Mouse (Mus musculus) lung, adult 18-20 months (tissue): ENCODE results near the gene Timm8a2.
"Not testable (repeated sequence)": the region's sequence is repeated elsewhere in the genome, so short reads cannot be mapped to it uniquely, and the experiment has no call there.

Source experiments
- DNase-seq, 2 experiments: peaks; one replicate each; pipeline ENCODE4 v3.0.0; 2022; ENCODE audit warnings: mixed read lengths in 2 of 2

The Timm8a2 gene

DNA sequence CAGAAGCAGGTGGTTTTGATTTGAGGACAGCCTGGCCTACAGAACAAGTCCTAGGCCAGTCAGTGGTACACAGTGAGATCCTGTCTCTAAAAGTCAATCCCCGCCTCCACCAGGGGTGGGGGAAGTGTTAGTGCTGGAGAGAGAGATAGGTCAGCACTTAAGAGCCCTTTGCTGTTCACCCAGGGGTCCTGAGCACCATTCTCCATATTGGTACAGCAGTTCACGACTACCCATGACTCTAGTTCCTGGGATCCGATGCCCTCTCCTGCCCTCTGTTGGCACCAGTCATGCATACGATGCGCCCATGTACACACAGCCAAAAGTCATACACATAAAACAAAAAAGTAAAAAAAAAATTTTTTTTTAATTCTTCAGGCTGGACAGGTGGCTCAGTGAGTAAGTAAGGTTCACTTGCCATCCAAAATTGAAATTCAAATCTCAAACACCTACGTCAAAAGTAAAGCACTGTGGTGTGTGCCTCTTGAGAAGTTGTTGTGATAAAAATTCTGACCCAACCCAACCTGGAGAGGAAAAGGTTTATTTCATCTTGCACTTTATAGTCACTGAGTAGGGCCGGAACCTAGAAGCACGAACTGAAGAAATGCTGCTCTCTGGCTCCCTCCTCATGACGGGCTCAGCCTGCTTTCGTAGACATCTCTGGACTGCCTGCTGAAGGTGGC, 28.1 kb downstream of the Timm8a2 start:
- DNase-seq = no peak

DNA sequence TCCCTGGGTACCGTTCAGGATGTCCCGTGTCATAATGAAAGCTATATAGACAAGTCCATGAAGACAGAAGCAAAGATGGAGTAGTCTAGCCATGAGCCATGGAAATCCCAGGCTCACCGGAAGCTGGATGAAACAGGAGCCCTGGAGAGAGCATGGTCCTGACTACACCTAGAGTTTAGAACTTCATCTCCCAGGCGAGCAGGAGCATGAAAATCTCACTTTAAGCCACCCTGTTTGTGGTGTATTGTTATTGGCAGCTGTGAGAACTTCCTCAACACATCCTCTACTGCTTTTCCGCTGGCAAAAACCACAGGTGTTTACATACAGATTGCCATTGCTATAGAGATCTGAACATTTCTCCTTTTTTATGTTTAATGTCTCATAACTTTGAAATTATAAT, 29.1 kb downstream of the Timm8a2 start:
- DNase-seq = no peak

DNA sequence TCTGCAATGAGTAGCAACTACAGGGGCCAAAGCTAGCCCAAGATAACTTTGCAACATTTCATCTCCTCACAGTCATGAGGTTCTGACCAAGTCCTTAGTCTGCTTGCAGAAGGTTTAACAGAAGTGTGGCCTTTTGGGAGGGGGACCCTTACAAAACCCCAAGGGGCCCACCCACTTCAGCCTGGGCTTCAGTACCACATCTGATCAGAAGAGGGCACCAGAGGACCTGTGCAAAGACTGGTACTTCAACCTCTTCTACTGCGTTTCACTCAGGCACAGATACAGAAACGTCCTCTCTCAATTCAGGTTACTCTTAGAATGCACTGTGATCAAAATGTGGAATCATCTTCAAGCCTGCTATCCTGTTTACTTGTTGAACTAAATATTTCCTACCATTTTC, 30.0 kb downstream of the Timm8a2 start:
- peak; percentile 61 to 64 for DNase-seq

GRCm38 (mm10) chr14:122066243-122066642, 31.8 kb downstream of the Timm8a2 start:
- DNase-seq = peak in 1 of 2 experiments; percentile 13

- DNase-seq = not testable (repeated sequence)
Measured at GRCm38 (mm10) chr14:122068036-122068435, 33.6 kb downstream of the Timm8a2 start.

DNA sequence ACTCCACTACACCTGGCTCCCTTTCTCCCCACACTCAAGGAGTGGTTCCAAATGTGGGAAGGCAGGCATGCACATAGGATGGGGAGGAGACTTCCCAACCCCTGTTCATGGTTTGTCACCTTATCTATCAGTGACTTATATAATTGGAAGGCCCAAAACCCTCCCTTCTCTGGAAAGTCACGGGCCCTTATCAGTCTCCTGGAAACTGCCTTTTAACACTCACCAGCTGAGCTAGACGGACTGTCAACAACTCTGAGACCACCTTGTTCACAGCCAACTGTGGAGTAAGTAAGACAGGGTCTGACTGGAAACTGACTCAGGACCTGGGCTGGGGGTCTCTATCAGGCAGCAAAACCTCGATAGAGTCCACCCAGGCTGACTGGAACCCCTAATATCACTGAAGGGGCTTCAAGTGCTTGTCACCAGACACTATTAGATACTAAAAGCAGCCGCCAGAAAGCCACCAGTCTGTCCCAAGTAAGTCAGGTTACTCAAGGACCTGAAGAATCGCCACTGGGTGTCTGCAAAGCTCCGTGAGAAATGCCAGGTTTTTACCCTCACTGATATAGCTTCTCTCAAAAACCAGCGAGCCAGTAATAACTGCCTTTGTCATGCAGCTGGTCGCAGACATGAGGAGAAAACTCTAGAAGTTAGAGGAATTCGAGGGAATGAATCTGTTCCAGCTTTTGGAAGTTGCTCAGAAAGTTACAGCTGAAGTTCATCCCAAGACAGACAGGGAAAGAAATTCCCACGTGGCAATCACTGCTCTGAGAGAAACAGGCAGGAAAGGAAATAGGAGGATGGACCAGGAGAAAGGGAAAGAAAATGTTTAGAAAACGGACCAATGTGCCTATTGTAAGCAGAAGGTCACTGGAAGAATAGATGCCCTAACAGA, 34.6 kb downstream of the Timm8a2 start:
- no peak for DNase-seq

GRCm38 (mm10) chr14:122069948-122070347, 35.5 kb downstream of the Timm8a2 start:
- no peak for DNase-seq

GRCm38 (mm10) chr14:122073422-122073821, 38.9 kb downstream of the Timm8a2 start:
- no peak for DNase-seq

- no peak for DNase-seq
Measured at GRCm38 (mm10) chr14:122074360-122074759, 39.9 kb downstream of the Timm8a2 start.

GRCm38 (mm10) chr14:122075485-122076200, 41.2 kb downstream of the Timm8a2 start:
- no peak for DNase-seq

DNA sequence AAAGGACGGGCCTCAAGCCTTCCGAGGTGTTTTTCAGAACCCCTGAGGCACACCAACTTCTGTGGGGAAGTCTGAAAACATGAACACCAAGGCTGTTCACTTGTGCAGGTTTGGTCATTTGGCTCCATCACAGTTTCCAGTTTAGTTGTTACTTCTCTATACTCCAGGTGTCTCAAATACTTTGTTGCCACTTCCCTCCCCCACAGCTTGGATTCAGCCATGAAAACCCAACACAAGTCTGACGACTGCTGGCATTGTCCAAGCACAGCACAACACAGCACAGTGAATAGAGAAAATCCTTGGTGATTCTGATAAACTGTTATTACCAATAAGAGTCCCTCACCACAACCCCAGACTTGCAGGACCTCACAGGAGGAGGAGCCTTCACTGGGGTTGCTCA, 42.5 kb downstream of the Timm8a2 start:
- DNase-seq = no peak

DNA sequence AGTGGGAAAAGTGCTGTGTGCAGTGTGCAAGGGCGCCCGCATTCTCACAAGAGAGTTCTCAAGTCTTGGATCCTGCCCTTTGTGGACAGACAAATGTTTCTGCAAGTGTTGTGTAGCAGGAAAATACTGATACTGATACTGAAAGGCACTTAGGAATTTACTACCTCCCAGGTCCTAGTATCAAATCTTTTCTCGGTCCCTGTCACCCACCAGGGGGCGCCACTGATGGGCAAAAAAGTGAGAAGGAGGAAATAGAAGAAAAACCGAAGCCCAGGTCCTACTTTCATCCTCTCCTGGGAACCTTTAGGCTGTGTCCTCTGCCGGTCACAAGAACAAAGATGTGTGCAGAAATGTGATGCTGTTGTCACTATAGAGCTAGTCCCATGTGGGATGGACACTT, 45.0 kb downstream of the Timm8a2 start:
- DNase-seq = peak; percentile 45 to 53

GRCm38 (mm10) chr14:122079921-122080320, 45.4 kb downstream of the Timm8a2 start:
- DNase-seq = no peak

DNA sequence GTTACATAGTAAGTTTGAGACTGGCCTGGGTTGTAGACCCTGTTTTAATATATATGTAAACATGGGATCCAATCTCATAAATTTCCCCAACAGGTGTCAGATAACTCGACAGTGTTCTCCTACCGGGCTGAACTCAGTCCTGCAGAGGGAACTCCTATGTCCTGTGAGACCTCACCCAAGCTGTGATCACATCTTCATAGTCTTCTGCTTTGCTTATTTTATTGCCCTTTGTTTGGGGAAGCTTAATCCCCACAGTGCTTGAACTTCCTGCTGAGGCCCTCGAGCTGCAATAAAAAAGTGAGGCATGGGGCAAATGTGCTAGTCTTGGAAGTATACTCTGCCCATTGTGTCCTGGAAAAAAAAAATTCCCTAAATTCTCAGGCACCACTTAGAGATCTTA, 46.8 kb downstream of the Timm8a2 start:
- no peak for DNase-seq

DNA sequence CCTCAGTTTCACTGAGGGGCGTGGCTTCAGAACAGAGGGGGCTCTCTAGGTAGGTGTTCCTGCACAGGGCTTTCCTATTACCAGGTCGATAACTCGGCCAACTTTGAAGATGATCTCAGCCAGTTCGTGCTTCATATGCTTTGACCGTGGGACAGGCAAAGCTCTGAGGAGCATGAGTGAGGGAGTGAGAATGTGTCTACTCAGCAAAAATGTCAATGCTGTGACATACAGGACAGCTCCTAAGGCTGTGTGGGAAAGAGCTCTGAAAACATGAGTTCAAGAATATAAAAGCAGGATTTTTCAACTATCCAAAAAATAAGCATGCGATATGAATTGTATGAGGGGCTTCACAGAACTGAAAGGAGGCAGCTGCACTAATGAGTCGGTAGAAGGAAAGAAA, 49.0 kb downstream of the Timm8a2 start:
- no peak for DNase-seq

- no peak for DNase-seq
Measured at GRCm38 (mm10) chr14:122087956-122088355, 53.5 kb downstream of the Timm8a2 start.
